Mouse (Mus musculus): ENCODE measurements around the gene Ccr6. TPM values are rescaled to one million over a fixed set of nuclear protein-coding genes. Genes with fewer than 3 reads are reported as not detected.

The Ccr6 gene
- polyA plus RNA-seq, 1 experiment from 2014 or later: 0.56 TPM

- H3K9ac ChIP-seq (replicated peaks; ENCODE audit: low read depth): peak overlapping the region; percentile 76
- ATAC-seq (peak; percentile 3), DNase-seq (ENCODE audit: low spot score) (peak; percentile 52)
- TF ChIP-seq EP300 (IDR thresholded peaks at IDR 0.05) (no peak), CTCF (IDR thresholded peaks at IDR 0.05) (no peak; the same call in 1 of the 2 replicates)
- H3K9me3 ChIP-seq (ENCODE audit: low read length): no peaks in the 10 kb centered on the region
- H3K4me3 ChIP-seq (ENCODE audit: low read depth, low read length): peak overlapping the region; percentile 80
- no peaks in the 10 kb centered on the region for H3K36me3 ChIP-seq (ENCODE audit: insufficient read depth, low read length)
- H3K4me1 ChIP-seq (ENCODE audit: insufficient read depth, low read depth, low read length): peaks cover 8% of the 10 kb centered on the region; the same call in 1 of the 2 replicates
- peak overlapping the region; percentile 97 for H3K27ac ChIP-seq (ENCODE audit: low read length)
- H3K27me3 ChIP-seq (replicated peaks; ENCODE audit: insufficient read depth, low read length): no peaks in the 10 kb centered on the region
- peak overlapping the region; percentile 97 for H3K4me2 ChIP-seq (replicated peaks; ENCODE audit: low read depth, low read length)
- WGBS: under 1% methylated on average over 32 of the region's 32 CpGs
These were observed 48.4 kb downstream of the Ccr6 start for GRCm38 (mm10) chr17:8284254-8284661.

GRCm38 (mm10) chr17:8285056-8285455 is 49.2 kb downstream of the Ccr6 start:
- peak overlapping the region; percentile 80; the same call in 1 of the 2 replicates for H3K4me3 ChIP-seq (ENCODE audit: low read depth, low read length)
- H3K27ac ChIP-seq (ENCODE audit: low read length): no peak overlapping the region
- H3K27me3 ChIP-seq (replicated peaks; ENCODE audit: insufficient read depth, low read length): no peaks in the 10 kb centered on the region
- no peaks in the 10 kb centered on the region for H3K36me3 ChIP-seq (ENCODE audit: insufficient read depth, low read length)
- no peak for ATAC-seq
- DNase-seq (ENCODE audit: low spot score): no peak
- H3K4me2 ChIP-seq (replicated peaks; ENCODE audit: low read depth, low read length): peak overlapping the region; percentile 97
- H3K9me3 ChIP-seq (ENCODE audit: low read length): no peaks in the 10 kb centered on the region
- TF ChIP-seq CTCF (IDR thresholded peaks at IDR 0.05) (no peak), EP300 (IDR thresholded peaks at IDR 0.05) (no peak)
- peak overlapping the region; percentile 76; the same call in 1 of the 2 replicates for H3K9ac ChIP-seq (replicated peaks; ENCODE audit: low read depth)
- H3K4me1 ChIP-seq (ENCODE audit: insufficient read depth, low read depth, low read length): peaks cover 8% of the 10 kb centered on the region; the same call in 1 of the 2 replicates
- 33% methylated on average over 8 of the region's 8 CpGs for WGBS

DNA sequence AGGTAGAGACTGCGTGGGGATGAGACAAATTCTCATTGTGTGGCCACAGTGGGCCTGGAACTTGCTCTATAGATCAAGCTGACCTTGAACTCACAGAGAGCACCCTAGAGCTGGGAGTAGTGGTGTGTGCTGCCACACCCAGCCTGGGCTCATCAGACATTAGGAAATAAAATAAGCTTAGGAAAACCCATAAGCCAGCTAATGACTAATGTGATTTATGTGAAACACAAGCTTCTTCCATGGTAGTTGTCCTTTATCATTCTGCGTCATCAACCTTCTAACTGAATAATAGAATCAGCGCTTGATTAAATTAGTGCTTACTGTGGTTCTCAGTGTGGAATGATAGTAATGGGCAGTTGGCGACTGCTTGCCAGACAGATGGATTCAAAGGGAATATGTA is 51.1 kb downstream of the Ccr6 start:
- no peak overlapping the region for H3K9ac ChIP-seq (replicated peaks; ENCODE audit: low read depth)
- no peaks in the 10 kb centered on the region for H3K27me3 ChIP-seq (replicated peaks; ENCODE audit: insufficient read depth, low read length)
- ATAC-seq (no peak), DNase-seq (ENCODE audit: low spot score) (no peak)
- H3K4me2 ChIP-seq (replicated peaks; ENCODE audit: low read depth, low read length): no peak overlapping the region
- H3K9me3 ChIP-seq (ENCODE audit: low read length): no peaks in the 10 kb centered on the region
- WGBS: 93% methylated on average over 4 of the region's 4 CpGs
- H3K27ac ChIP-seq (ENCODE audit: low read length): no peak overlapping the region
- no peaks in the 10 kb centered on the region for H3K36me3 ChIP-seq (ENCODE audit: insufficient read depth, low read length)
- H3K4me1 ChIP-seq (ENCODE audit: insufficient read depth, low read depth, low read length): peaks cover 8% of the 10 kb centered on the region; the same call in 1 of the 2 replicates
- H3K4me3 ChIP-seq (ENCODE audit: low read depth, low read length): no peak overlapping the region
- TF ChIP-seq CTCF (IDR thresholded peaks at IDR 0.05): no peak
- no peak for TF ChIP-seq EP300 (IDR thresholded peaks at IDR 0.05)

- Histone ChIP-seq H3K36me3 (ENCODE audit: insufficient read depth, low read length) (no peaks in the 10 kb centered on the region), H3K4me1 (ENCODE audit: insufficient read depth, low read depth, low read length) (peaks cover under 1% of the 10 kb centered on the region; the same call in 1 of the 2 replicates), H3K4me3 (ENCODE audit: low read depth, low read length) (no peak overlapping the region), H3K27ac (ENCODE audit: low read length) (no peak overlapping the region), H3K4me2 (replicated peaks; ENCODE audit: low read depth, low read length) (no peak overlapping the region), H3K27me3 (replicated peaks; ENCODE audit: insufficient read depth, low read length) (no peaks in the 10 kb centered on the region), H3K9ac (replicated peaks; ENCODE audit: low read depth) (no peak overlapping the region), H3K9me3 (ENCODE audit: low read length) (no peaks in the 10 kb centered on the region)
- ATAC-seq: no peak
- 98% methylated on average over 3 of the region's 3 CpGs for WGBS
- DNase-seq (ENCODE audit: low spot score): no peak
- TF ChIP-seq EP300 (IDR thresholded peaks at IDR 0.05) (no peak), CTCF (IDR thresholded peaks at IDR 0.05) (no peak)
These were observed 54.3 kb downstream of the Ccr6 start for GRCm38 (mm10) chr17:8289993-8290679.

- Histone ChIP-seq H3K36me3 (ENCODE audit: insufficient read depth, low read length) (no peaks in the 10 kb centered on the region), H3K9me3 (ENCODE audit: low read length) (no peaks in the 10 kb centered on the region), H3K27me3 (replicated peaks; ENCODE audit: insufficient read depth, low read length) (no peaks in the 10 kb centered on the region), H3K4me3 (ENCODE audit: low read depth, low read length) (no peak overlapping the region), H3K27ac (ENCODE audit: low read length) (no peak overlapping the region), H3K4me1 (ENCODE audit: insufficient read depth, low read depth, low read length) (no peaks in the 10 kb centered on the region), H3K9ac (replicated peaks; ENCODE audit: low read depth) (no peak overlapping the region), H3K4me2 (replicated peaks; ENCODE audit: low read depth, low read length) (no peak overlapping the region)
- ATAC-seq (no peak), DNase-seq (ENCODE audit: low spot score) (no peak)
- TF ChIP-seq EP300 (IDR thresholded peaks at IDR 0.05) (no peak), CTCF (IDR thresholded peaks at IDR 0.05) (no peak)
These were observed 54.9 kb downstream of the Ccr6 start for GRCm38 (mm10) chr17:8290736-8291135.

DNA sequence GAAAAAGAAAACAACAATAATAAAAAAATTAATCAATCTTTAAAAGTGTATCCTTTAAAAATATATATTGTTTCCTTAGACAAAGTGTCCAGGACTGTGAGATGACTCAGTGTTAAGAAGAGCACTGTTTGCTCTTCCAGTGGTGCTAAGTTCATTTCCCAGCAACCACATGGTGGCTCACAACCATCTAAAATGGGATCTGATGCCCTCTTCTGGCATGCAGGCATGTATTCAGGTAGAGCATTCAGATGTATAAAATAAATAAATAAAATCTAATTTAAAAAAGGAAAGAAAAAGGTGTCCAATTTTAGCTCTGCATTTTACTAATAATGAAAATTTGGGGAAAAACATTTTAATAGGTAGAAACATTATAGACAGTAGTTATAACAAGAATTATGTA is 60.0 kb downstream of the Ccr6 start:
- no peak for TF ChIP-seq EP300 (IDR thresholded peaks at IDR 0.05)
- TF ChIP-seq CTCF (IDR thresholded peaks at IDR 0.05): peak; percentile 37
- DNase-seq (ENCODE audit: low spot score): no peak
- no peaks in the 10 kb centered on the region for H3K9me3 ChIP-seq (ENCODE audit: low read length)
- H3K4me2 ChIP-seq (replicated peaks; ENCODE audit: low read depth, low read length): no peak overlapping the region
- H3K4me3 ChIP-seq (ENCODE audit: low read depth, low read length): no peak overlapping the region
- no peak for ATAC-seq
- H3K27ac ChIP-seq (ENCODE audit: low read length): no peak overlapping the region
- no peaks in the 10 kb centered on the region for H3K4me1 ChIP-seq (ENCODE audit: insufficient read depth, low read depth, low read length)
- no peak overlapping the region for H3K9ac ChIP-seq (replicated peaks; ENCODE audit: low read depth)
- peaks cover 6% of the 10 kb centered on the region; the same call in 1 of the 2 replicates for H3K36me3 ChIP-seq (ENCODE audit: insufficient read depth, low read length)
- no peaks in the 10 kb centered on the region for H3K27me3 ChIP-seq (replicated peaks; ENCODE audit: insufficient read depth, low read length)

Measured in lung, postnatal 0 days (tissue).